Mouse (Mus musculus): Measurements from ENCODE around the gene Afap1. TPM values are rescaled to one million over a fixed set of nuclear protein-coding genes. Genes with fewer than 3 reads are reported as not detected.

Gene Afap1
- total and polyA plus RNA-seq, 2 experiments: 0.55 to 0.73 TPM

GRCm38 (mm10) chr5:35974265-35974664 lies 81.1 kb downstream of the Afap1 start:
- no peaks in the 10 kb centered on the region for H3K36me3 ChIP-seq (ENCODE audit: control insufficient read depth, insufficient read depth, low read length)
- no peaks in the 10 kb centered on the region for H3K4me1 ChIP-seq (ENCODE audit: control insufficient read depth, insufficient read depth, low read length)
- no peak overlapping the region for H3K9ac ChIP-seq (ENCODE audit: low read depth, low read length)
- no peaks in the 10 kb centered on the region for H3K79me2 ChIP-seq (ENCODE audit: control insufficient read depth, insufficient read depth, low read length)
- no peak for TF ChIP-seq POLR2A (IDR thresholded peaks at IDR 0.05; ENCODE audit: extremely low read depth, insufficient read depth, low read length)
- no peak for TF ChIP-seq CTCF (IDR thresholded peaks at IDR 0.05; ENCODE audit: low read depth, low read length)
- DNase-seq (ENCODE audit: extremely low read depth, low read depth, low spot score): no peak
- H3K27me3 ChIP-seq (ENCODE audit: control insufficient read depth, insufficient read depth, low read length): no peaks in the 10 kb centered on the region
- H3K27ac ChIP-seq (replicated peaks; ENCODE audit: insufficient read depth, low read depth, low read length): no peak overlapping the region
- H3K4me3 ChIP-seq (ENCODE audit: insufficient read depth, low read depth, low read length): no peak overlapping the region
- WGBS: 78% methylated on average over 15 of the region's 15 CpGs

- Histone ChIP-seq H3K4me3 (ENCODE audit: insufficient read depth, low read depth, low read length) (no peak overlapping the region), H3K9ac (ENCODE audit: low read depth, low read length) (no peak overlapping the region), H3K27me3 (ENCODE audit: control insufficient read depth, insufficient read depth, low read length) (no peaks in the 10 kb centered on the region), H3K36me3 (ENCODE audit: control insufficient read depth, insufficient read depth, low read length) (no peaks in the 10 kb centered on the region), H3K4me1 (ENCODE audit: control insufficient read depth, insufficient read depth, low read length) (no peaks in the 10 kb centered on the region), H3K79me2 (ENCODE audit: control insufficient read depth, insufficient read depth, low read length) (no peaks in the 10 kb centered on the region), H3K27ac (replicated peaks; ENCODE audit: insufficient read depth, low read depth, low read length) (no peak overlapping the region)
- DNase-seq (ENCODE audit: extremely low read depth, low read depth, low spot score): peak; percentile 22
- WGBS: 12% methylated on average over 5 of the region's 5 CpGs
- TF ChIP-seq POLR2A (IDR thresholded peaks at IDR 0.05; ENCODE audit: extremely low read depth, insufficient read depth, low read length) (no peak), CTCF (IDR thresholded peaks at IDR 0.05; ENCODE audit: low read depth, low read length) (peak; percentile 85)
Observed at GRCm38 (mm10) chr5:35975681-35976080, 82.6 kb downstream of the Afap1 start.

- H3K4me1 ChIP-seq (ENCODE audit: control insufficient read depth, insufficient read depth, low read length): no peaks in the 10 kb centered on the region
- H3K27me3 ChIP-seq (ENCODE audit: control insufficient read depth, insufficient read depth, low read length): no peaks in the 10 kb centered on the region
- no peak overlapping the region for H3K9ac ChIP-seq (ENCODE audit: low read depth, low read length)
- no peak overlapping the region for H3K27ac ChIP-seq (replicated peaks; ENCODE audit: insufficient read depth, low read depth, low read length)
- WGBS: 83% methylated on average over 5 of the region's 5 CpGs
- no peaks in the 10 kb centered on the region for H3K79me2 ChIP-seq (ENCODE audit: control insufficient read depth, insufficient read depth, low read length)
- no peak for DNase-seq (ENCODE audit: extremely low read depth, low read depth, low spot score)
- TF ChIP-seq POLR2A (IDR thresholded peaks at IDR 0.05; ENCODE audit: extremely low read depth, insufficient read depth, low read length) (no peak), CTCF (IDR thresholded peaks at IDR 0.05; ENCODE audit: low read depth, low read length) (no peak)
- H3K36me3 ChIP-seq (ENCODE audit: control insufficient read depth, insufficient read depth, low read length): no peaks in the 10 kb centered on the region
- H3K4me3 ChIP-seq (ENCODE audit: insufficient read depth, low read depth, low read length): no peak overlapping the region
Observed at GRCm38 (mm10) chr5:35980542-35980941, 87.4 kb downstream of the Afap1 start.

- H3K36me3 ChIP-seq (ENCODE audit: control insufficient read depth, insufficient read depth, low read length): no peaks in the 10 kb centered on the region
- no peaks in the 10 kb centered on the region for H3K4me1 ChIP-seq (ENCODE audit: control insufficient read depth, insufficient read depth, low read length)
- 70% methylated on average over 5 of the region's 5 CpGs for WGBS
- no peak overlapping the region for H3K27ac ChIP-seq (replicated peaks; ENCODE audit: insufficient read depth, low read depth, low read length)
- TF ChIP-seq CTCF (IDR thresholded peaks at IDR 0.05; ENCODE audit: low read depth, low read length): no peak
- TF ChIP-seq POLR2A (IDR thresholded peaks at IDR 0.05; ENCODE audit: extremely low read depth, insufficient read depth, low read length): no peak
- H3K27me3 ChIP-seq (ENCODE audit: control insufficient read depth, insufficient read depth, low read length): no peaks in the 10 kb centered on the region
- DNase-seq (ENCODE audit: extremely low read depth, low read depth, low spot score): no peak
- no peak overlapping the region for H3K9ac ChIP-seq (ENCODE audit: low read depth, low read length)
- no peaks in the 10 kb centered on the region for H3K79me2 ChIP-seq (ENCODE audit: control insufficient read depth, insufficient read depth, low read length)
- no peak overlapping the region for H3K4me3 ChIP-seq (ENCODE audit: insufficient read depth, low read depth, low read length)
Observed at GRCm38 (mm10) chr5:35981341-35981740, 88.2 kb downstream of the Afap1 start.

- Histone ChIP-seq H3K4me3 (ENCODE audit: insufficient read depth, low read depth, low read length) (no peak overlapping the region), H3K27ac (replicated peaks; ENCODE audit: insufficient read depth, low read depth, low read length) (no peak overlapping the region), H3K36me3 (ENCODE audit: control insufficient read depth, insufficient read depth, low read length) (no peaks in the 10 kb centered on the region), H3K9ac (ENCODE audit: low read depth, low read length) (no peak overlapping the region), H3K27me3 (ENCODE audit: control insufficient read depth, insufficient read depth, low read length) (no peaks in the 10 kb centered on the region), H3K4me1 (ENCODE audit: control insufficient read depth, insufficient read depth, low read length) (no peaks in the 10 kb centered on the region), H3K79me2 (ENCODE audit: control insufficient read depth, insufficient read depth, low read length) (no peaks in the 10 kb centered on the region)
- TF ChIP-seq POLR2A (IDR thresholded peaks at IDR 0.05; ENCODE audit: extremely low read depth, insufficient read depth, low read length) (no peak), CTCF (IDR thresholded peaks at IDR 0.05; ENCODE audit: low read depth, low read length) (peak; percentile 94)
- DNase-seq (ENCODE audit: extremely low read depth, low read depth, low spot score): peak; percentile 16
- WGBS: 50% methylated on average over 4 of the region's 4 CpGs
Observed at GRCm38 (mm10) chr5:35981976-35982375, 88.9 kb downstream of the Afap1 start.

GRCm38 (mm10) chr5:35985611-35986010 lies 92.5 kb downstream of the Afap1 start:
- Histone ChIP-seq H3K27me3 (ENCODE audit: control insufficient read depth, insufficient read depth, low read length) (no peaks in the 10 kb centered on the region), H3K79me2 (ENCODE audit: control insufficient read depth, insufficient read depth, low read length) (no peaks in the 10 kb centered on the region), H3K27ac (replicated peaks; ENCODE audit: insufficient read depth, low read depth, low read length) (no peak overlapping the region), H3K9ac (ENCODE audit: low read depth, low read length) (no peak overlapping the region), H3K4me1 (ENCODE audit: control insufficient read depth, insufficient read depth, low read length) (no peaks in the 10 kb centered on the region), H3K4me3 (ENCODE audit: insufficient read depth, low read depth, low read length) (no peak overlapping the region), H3K36me3 (ENCODE audit: control insufficient read depth, insufficient read depth, low read length) (no peaks in the 10 kb centered on the region)
- 92% methylated on average over 8 of the region's 8 CpGs for WGBS
- TF ChIP-seq POLR2A (IDR thresholded peaks at IDR 0.05; ENCODE audit: extremely low read depth, insufficient read depth, low read length): no peak
- no peak for TF ChIP-seq CTCF (IDR thresholded peaks at IDR 0.05; ENCODE audit: low read depth, low read length)
- no peak for DNase-seq (ENCODE audit: extremely low read depth, low read depth, low spot score)
